Comparison of ENCODE assay signal across 19 mouse cellular contexts in genomic region chr14:10680041-10680440, GRCm38 (mm10).
DNase-seq lines count a peak whose midpoint lies in the region; ATAC-seq lines count a peak whose summit lies in the region.
"Had no signal": no experiment of that assay in that cellular context is flagged by ENCODE, and none has a peak within 500 bp of the region (broad histone marks: within the 10 kb centered on the region; RNA-seq: fewer than 3 reads in every experiment).

No protein-coding gene starts in this region.

- H3K27me3 ChIP-seq in hindbrain, embryonic 10.5 days (ENCODE audit: insufficient read depth, poor library complexity, severe bottlenecking), result no peaks in the 10 kb centered on the region
- H3K27me3 ChIP-seq in hindbrain, embryonic 12.5 days, result no peaks in the 10 kb centered on the region
- H3K27me3 ChIP-seq in forebrain, embryonic 16.5 days (replicated peaks; ENCODE audit: control insufficient read depth, insufficient read depth, low read length), result no peaks in the 10 kb centered on the region
- H3K27me3 ChIP-seq: heart, embryonic 13.5 days; neural tube, embryonic 12.5 days; stomach, embryonic 15.5 days had no signal

- no peak overlapping the region for H3K4me2 ChIP-seq in hindbrain, embryonic 12.5 days (replicated peaks)
- H3K4me2 ChIP-seq in forebrain, embryonic 16.5 days (ENCODE audit: low read length), result no peak overlapping the region
- H3K4me2 ChIP-seq: heart, embryonic 13.5 days; liver, embryonic 11.5 days; neural tube, embryonic 12.5 days; stomach, embryonic 15.5 days had no signal

- H3K27ac ChIP-seq in hindbrain, embryonic 10.5 days, result peak overlapping the region; percentile 16; the same call in 1 of the 2 replicates
- H3K27ac ChIP-seq in hindbrain, embryonic 12.5 days, result no peak overlapping the region
- no peak overlapping the region for H3K27ac ChIP-seq in forebrain, embryonic 16.5 days (ENCODE audit: low read length)
- H3K27ac ChIP-seq: embryonic facial prominence, embryonic 10.5 days; heart, embryonic 13.5 days; neural tube, embryonic 12.5 days; stomach, embryonic 15.5 days had no signal

- no peak for ATAC-seq in hindbrain, embryonic 12.5 days (ENCODE audit: low FRiP score)
- ATAC-seq in forebrain, embryonic 16.5 days, result peak; percentile 59; the same call in 1 of the 2 replicates

- H3K9ac ChIP-seq in hindbrain, embryonic 12.5 days, result no peak overlapping the region
- H3K9ac ChIP-seq in forebrain, embryonic 16.5 days (replicated peaks; ENCODE audit: low read depth, low read length), result no peak overlapping the region
- H3K9ac ChIP-seq: heart, embryonic 13.5 days; neural tube, embryonic 12.5 days; stomach, embryonic 15.5 days had no signal

- 74% methylated on average over 4 of the region's 4 CpGs for WGBS in hindbrain, embryonic 10.5 days
- 62% methylated on average over 4 of the region's 4 CpGs for WGBS in hindbrain, embryonic 12.5 days
- 27% methylated on average over 4 of the region's 4 CpGs for WGBS in forebrain, embryonic 16.5 days

- 0 out of 2 replicates have a peak, but pooled peaks cover 4% of the 10 kb centered on the region for H3K4me1 ChIP-seq in hindbrain, embryonic 10.5 days (replicated peaks)
- H3K4me1 ChIP-seq in hindbrain, embryonic 12.5 days, result 0 out of 2 replicates have a peak, but pooled peaks cover 2% of the 10 kb centered on the region
- peaks cover 6% of the 10 kb centered on the region; the same call in 1 of the 2 replicates for H3K4me1 ChIP-seq in forebrain, embryonic 16.5 days (replicated peaks; ENCODE audit: control insufficient read depth, insufficient read depth, low read length)
- H3K4me1 ChIP-seq: embryonic facial prominence, embryonic 10.5 days; heart, embryonic 13.5 days; neural tube, embryonic 12.5 days; stomach, embryonic 15.5 days had no signal

- no peak overlapping the region for H3K4me3 ChIP-seq in hindbrain, embryonic 10.5 days
- H3K4me3 ChIP-seq in hindbrain, embryonic 12.5 days, result no peak overlapping the region
- H3K4me3 ChIP-seq in forebrain, embryonic 16.5 days (replicated peaks; ENCODE audit: low read length), result no peak overlapping the region
- H3K4me3 ChIP-seq: embryonic facial prominence, embryonic 10.5 days; heart, embryonic 13.5 days; neural tube, embryonic 12.5 days; stomach, embryonic 15.5 days had no signal

- H3K9me3 ChIP-seq in hindbrain, embryonic 10.5 days, result no peaks in the 10 kb centered on the region
- H3K9me3 ChIP-seq in hindbrain, embryonic 12.5 days (replicated peaks), result no peaks in the 10 kb centered on the region
- no peaks in the 10 kb centered on the region for H3K9me3 ChIP-seq in forebrain, embryonic 16.5 days (ENCODE audit: control insufficient read depth, low read length)
- H3K9me3 ChIP-seq: embryonic facial prominence, embryonic 10.5 days; heart, embryonic 13.5 days; neural tube, embryonic 12.5 days; stomach, embryonic 15.5 days had no signal

- H3K36me3 ChIP-seq in hindbrain, embryonic 10.5 days, result no peaks in the 10 kb centered on the region
- H3K36me3 ChIP-seq in hindbrain, embryonic 12.5 days, result no peaks in the 10 kb centered on the region
- no peaks in the 10 kb centered on the region for H3K36me3 ChIP-seq in forebrain, embryonic 16.5 days (ENCODE audit: control insufficient read depth, insufficient read depth)
- H3K36me3 ChIP-seq: embryonic facial prominence, embryonic 10.5 days; heart, embryonic 13.5 days; neural tube, embryonic 12.5 days; stomach, embryonic 15.5 days had no signal

- DNase-seq in hindbrain, embryonic 10.5 days (ENCODE audit: low spot score), result no peak
- peak; percentile 61 for DNase-seq in Muller cell, postnatal 12 days (ENCODE audit: inconsistent ontology term)
- DNase-seq in layer of hippocampus, adult 9-10 months (ENCODE audit: low spot score), result peak; percentile 60
- DNase-seq in urinary bladder, adult 2 months (ENCODE audit: low spot score), result no peak
- no peak for DNase-seq in yolk sac, embryonic 10.5 days (ENCODE audit: low spot score)
- DNase-seq in cerebellum, postnatal 14 days, result no peak
- DNase-seq: B cell, adult 2 months; cerebellum, adult 8-10 months; kidney, adult 9 months; lung, adult 18-20 months; lung, postnatal 36 days; right cerebral cortex, postnatal 14 days had no signal

Comparison
In these comparisons a context has a peak if more than half of its experiments do, and no peak if none do; other contexts are left out.
1. DNase-seq: peak in Muller cell, postnatal 12 days (single experiment) and layer of hippocampus, adult 9-10 months (single experiment); none in hindbrain, embryonic 10.5 days (single experiment), urinary bladder, adult 2 months (single experiment), yolk sac, embryonic 10.5 days (single experiment) and cerebellum, postnatal 14 days (0 of 2).